Mouse (Mus musculus) myocyte (in vitro differentiated cells): ENCODE measurements at regions not wholly inside any gene's neighbourhood (a gene's known extent, or its start where the extent isn't known, plus 50 kb on each side); places are given as distances from the start of the nearest gene placed in this dataset.
A peak's percentile ranks its signal among the peaks of the same experiment; 100 is the strongest.

Experiments used
- CEBPB ChIP-seq: IDR thresholded peaks from 2 replicates; pipeline ENCODE4 v1.6.1; 2011; ENCODE audit warnings: mild to moderate bottlenecking, moderate library complexity; ENCODE audit not compliant: poor library complexity, insufficient read depth, severe bottlenecking
- POLR2A ChIP-seq: IDR thresholded peaks from one replicate; pipeline ENCODE4 v1.6.1; 2011; ENCODE audit warnings: low read depth, mild to moderate bottlenecking, control low read depth, moderate library complexity; ENCODE audit not compliant: insufficient read length
- TCF3 ChIP-seq: IDR thresholded peaks from one replicate; pipeline ENCODE4 v1.6.1; 2011; ENCODE audit warnings: low read depth, control low read depth; ENCODE audit not compliant: insufficient read length
- USF1 ChIP-seq: IDR thresholded peaks from one replicate; pipeline ENCODE4 v1.6.1; 2011; ENCODE audit warnings: low read depth, mild to moderate bottlenecking, control low read depth, moderate library complexity

DNA sequence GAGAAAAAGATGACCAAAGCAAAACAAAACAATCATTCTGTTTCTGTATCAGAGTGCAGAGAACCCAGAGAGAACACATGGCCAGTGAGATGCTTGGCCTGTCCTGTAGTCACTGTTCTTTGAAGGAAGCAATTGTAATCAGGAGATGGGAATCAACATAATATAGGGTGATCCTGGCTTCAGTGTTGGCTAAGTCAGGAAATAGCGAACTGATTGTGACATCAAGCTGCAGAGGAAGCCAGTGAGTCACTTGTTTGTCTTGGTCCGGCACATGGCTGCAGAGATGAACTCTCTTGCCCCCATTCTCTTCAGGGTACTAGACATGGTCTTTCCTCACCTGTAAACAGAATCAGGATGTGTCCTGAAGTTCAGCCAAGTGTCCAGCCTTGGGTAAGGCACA, 273.3 kb upstream of the Thbs1 start:
- TF ChIP-seq USF1 (no peak), CEBPB (peak; percentile 86), TCF3 (no peak), POLR2A (no peak)
